Mouse (Mus musculus) stomach, embryonic 16.5 days (tissue): ENCODE data around the gene Slc36a3. TPM values are rescaled to one million over a fixed set of nuclear protein-coding genes. Genes with fewer than 3 reads are reported as not detected.

Source experiments
- ATAC-seq: fragments of 200-750 bp; cut with Nextera tagmentation; 2 replicates; pipeline ENCODE4 v1.8.0; 2017; ENCODE audit warnings: moderate number of reproducible peaks, moderate TSS enrichment; ENCODE audit not compliant: insufficient read depth, low FRiP score
- H3K27ac ChIP-seq: fragments of 300-500 bp; sonication (generic); 2 replicates; pipeline ENCODE4 v1.5.1; 2014; ENCODE audit warnings: low read length
- H3K27me3 ChIP-seq: fragments of 300-500 bp; sonication (generic); 2 replicates; pipeline ENCODE4 v1.6.1; 2014; ENCODE audit warnings: low read length, control low read depth, mixed read lengths; ENCODE audit not compliant: control insufficient read depth, insufficient read depth
- H3K36me3 ChIP-seq: fragments of 300-500 bp; sonication (generic); 2 replicates; pipeline ENCODE4 v1.6.1; 2014; ENCODE audit warnings: low read length; ENCODE audit not compliant: control insufficient read depth, insufficient read depth
- H3K4me1 ChIP-seq: fragments of 300-500 bp; sonication (generic); 2 replicates; pipeline ENCODE4 v1.6.1; 2014; ENCODE audit warnings: low read length, control low read depth, mixed read lengths; ENCODE audit not compliant: control insufficient read depth, insufficient read depth
- H3K4me2 ChIP-seq: fragments of 300-500 bp; sonication (generic); 2 replicates; pipeline ENCODE4 v1.6.1; 2014; ENCODE audit warnings: low read depth, low read length, mixed read lengths
- H3K4me3 ChIP-seq: fragments of 300-500 bp; sonication (generic); replicated peaks from 2 replicates; pipeline ENCODE4 v1.5.1; 2014; ENCODE audit warnings: mild to moderate bottlenecking, low read length
- H3K9ac ChIP-seq: fragments of 300-500 bp; sonication (generic); 2 replicates; pipeline ENCODE4 v1.6.1; 2014; ENCODE audit warnings: low read length
- H3K9me3 ChIP-seq: fragments of 300-500 bp; sonication (generic); replicated peaks from 2 replicates; pipeline ENCODE4 v1.6.1; 2016; ENCODE audit warnings: low read length, control low read depth; ENCODE audit not compliant: control insufficient read depth
- WGBS: fragments of 180-500 bp; shearing (Covaris S2); extraction: QIAGEN DNeasy Blood & Tissue Kit; methylation state at CpG from one replicate; pipeline ENCODE4 v1.1.7; 2014; 5-methylcytosine and 5-hydroxymethylcytosine counted together
- polyA plus RNA-seq: library from polyadenylated mRNA; unstranded; fragments of >200 nt; fragmentation: Nextera tagmentation; extraction: Ambion mirVana; gene quantifications from 2 replicates; pipeline ENCODE4 v1.2.1, GENCODE M21; 2015

Gene Slc36a3
- polyA plus RNA-seq, 1 experiment from 2014 or later: not detected

- no peak overlapping the region for H3K4me3 ChIP-seq
- H3K4me1 ChIP-seq: no peaks in the 10 kb centered on the region
- no peak for ATAC-seq
- no peak overlapping the region for H3K9ac ChIP-seq
- H3K4me2 ChIP-seq: no peak overlapping the region
- WGBS: 80% methylated on average over 3 of the region's 3 CpGs
- no peaks in the 10 kb centered on the region for H3K27me3 ChIP-seq
- H3K27ac ChIP-seq: no peak overlapping the region
- no peaks in the 10 kb centered on the region for H3K36me3 ChIP-seq
- no peaks in the 10 kb centered on the region for H3K9me3 ChIP-seq
These were observed 28.3 kb upstream of the Slc36a3 start for GRCm38 (mm10) chr11:55179856-55180255.

- 77% methylated on average over 4 of the region's 4 CpGs for WGBS
- H3K4me3 ChIP-seq: no peak overlapping the region
- ATAC-seq: no peak
- no peaks in the 10 kb centered on the region for H3K4me1 ChIP-seq
- H3K9ac ChIP-seq: no peak overlapping the region
- H3K36me3 ChIP-seq: no peaks in the 10 kb centered on the region
- H3K27me3 ChIP-seq: no peaks in the 10 kb centered on the region
- no peak overlapping the region for H3K4me2 ChIP-seq
- no peaks in the 10 kb centered on the region for H3K9me3 ChIP-seq
- no peak overlapping the region for H3K27ac ChIP-seq
These were observed 27.3 kb upstream of the Slc36a3 start for GRCm38 (mm10) chr11:55178830-55179229.

- Histone ChIP-seq H3K4me2 (no peak overlapping the region), H3K4me3 (no peak overlapping the region), H3K27ac (no peak overlapping the region), H3K36me3 (no peaks in the 10 kb centered on the region), H3K9me3 (no peaks in the 10 kb centered on the region), H3K27me3 (no peaks in the 10 kb centered on the region), H3K4me1 (no peaks in the 10 kb centered on the region), H3K9ac (no peak overlapping the region)
- ATAC-seq: no peak
- WGBS: 65% methylated on average over 4 of the region's 4 CpGs
These were observed 19.0 kb upstream of the Slc36a3 start for GRCm38 (mm10) chr11:55170501-55170900.

GRCm38 (mm10) chr11:55168914-55169313 is 17.4 kb upstream of the Slc36a3 start:
- H3K9ac ChIP-seq: no peak overlapping the region
- no peaks in the 10 kb centered on the region for H3K9me3 ChIP-seq
- no peak overlapping the region for H3K4me2 ChIP-seq
- H3K36me3 ChIP-seq: no peaks in the 10 kb centered on the region
- no peaks in the 10 kb centered on the region for H3K4me1 ChIP-seq
- no peak for ATAC-seq
- WGBS: 73% methylated on average over 6 of the region's 6 CpGs
- H3K4me3 ChIP-seq: no peak overlapping the region
- no peak overlapping the region for H3K27ac ChIP-seq
- H3K27me3 ChIP-seq: no peaks in the 10 kb centered on the region

- no peaks in the 10 kb centered on the region for H3K27me3 ChIP-seq
- whole genome bisulfite sequencing: 83% methylated on average over 4 of the region's 4 CpGs
- H3K9me3 ChIP-seq: no peaks in the 10 kb centered on the region
- no peaks in the 10 kb centered on the region for H3K36me3 ChIP-seq
- no peak for ATAC-seq
- no peak overlapping the region for H3K4me2 ChIP-seq
- H3K4me1 ChIP-seq: no peaks in the 10 kb centered on the region
- H3K4me3 ChIP-seq: no peak overlapping the region
- H3K9ac ChIP-seq: no peak overlapping the region
- no peak overlapping the region for H3K27ac ChIP-seq
These were observed 17.0 kb upstream of the Slc36a3 start for GRCm38 (mm10) chr11:55168504-55168903.

- Histone ChIP-seq H3K27ac (no peak overlapping the region), H3K36me3 (no peaks in the 10 kb centered on the region), H3K9ac (no peak overlapping the region), H3K4me3 (no peak overlapping the region), H3K4me2 (no peak overlapping the region), H3K4me1 (no peaks in the 10 kb centered on the region), H3K9me3 (no peaks in the 10 kb centered on the region), H3K27me3 (no peaks in the 10 kb centered on the region)
- 88% methylated on average over 7 of the region's 7 CpGs for WGBS
- no peak for ATAC-seq
These were observed 14.2 kb upstream of the Slc36a3 start for GRCm38 (mm10) chr11:55165748-55166147.

- Histone ChIP-seq H3K9me3 (no peaks in the 10 kb centered on the region), H3K4me3 (no peak overlapping the region), H3K4me1 (no peaks in the 10 kb centered on the region), H3K9ac (no peak overlapping the region), H3K36me3 (no peaks in the 10 kb centered on the region), H3K4me2 (no peak overlapping the region), H3K27ac (no peak overlapping the region), H3K27me3 (no peaks in the 10 kb centered on the region)
- ATAC-seq: no peak
- WGBS: 47% methylated on average over 3 of the region's 3 CpGs
These were observed 13.2 kb upstream of the Slc36a3 start for GRCm38 (mm10) chr11:55164723-55165122.

- Histone ChIP-seq H3K27ac (no peak overlapping the region), H3K4me2 (no peak overlapping the region), H3K27me3 (no peaks in the 10 kb centered on the region), H3K4me1 (no peaks in the 10 kb centered on the region), H3K4me3 (no peak overlapping the region), H3K9ac (no peak overlapping the region), H3K36me3 (no peaks in the 10 kb centered on the region), H3K9me3 (no peaks in the 10 kb centered on the region)
- no peak for ATAC-seq
- 48% methylated on average over 9 of the region's 9 CpGs for WGBS
These were observed 11.2 kb upstream of the Slc36a3 start for GRCm38 (mm10) chr11:55162670-55163069.

GRCm38 (mm10) chr11:55158785-55159359 is 7.4 kb upstream of the Slc36a3 start:
- no peak overlapping the region for H3K9ac ChIP-seq
- H3K9me3 ChIP-seq: no peaks in the 10 kb centered on the region
- H3K4me1 ChIP-seq: no peaks in the 10 kb centered on the region
- WGBS: 51% methylated on average over 13 of the region's 13 CpGs
- H3K36me3 ChIP-seq: no peaks in the 10 kb centered on the region
- peak; percentile 47; the same call in 1 of the 2 replicates for ATAC-seq
- no peak overlapping the region for H3K4me2 ChIP-seq
- no peak overlapping the region for H3K4me3 ChIP-seq
- no peak overlapping the region for H3K27ac ChIP-seq
- no peaks in the 10 kb centered on the region for H3K27me3 ChIP-seq

- H3K4me3 ChIP-seq: no peak overlapping the region
- no peaks in the 10 kb centered on the region for H3K9me3 ChIP-seq
- H3K4me2 ChIP-seq: no peak overlapping the region
- no peak overlapping the region for H3K9ac ChIP-seq
- H3K4me1 ChIP-seq: no peaks in the 10 kb centered on the region
- no peak for ATAC-seq
- H3K27ac ChIP-seq: no peak overlapping the region
- H3K27me3 ChIP-seq: no peaks in the 10 kb centered on the region
- H3K36me3 ChIP-seq: no peaks in the 10 kb centered on the region
- WGBS: 67% methylated on average over 6 of the region's 6 CpGs
These were observed 3.5 kb upstream of the Slc36a3 start for GRCm38 (mm10) chr11:55155070-55155421.
